9 mouse cellular contexts compared by ENCODE assay signal in genomic region chr12:45929760-45930150, GRCm38 (mm10).
DNase-seq lines count a peak whose midpoint lies in the region; ATAC-seq lines count a peak whose summit lies in the region.
"Had no signal": no experiment of that assay in that cellular context is flagged by ENCODE, and none has a peak within 500 bp of the region (broad histone marks: within the 10 kb centered on the region; RNA-seq: fewer than 3 reads in every experiment).

No protein-coding gene starts in this region.

- peak; percentile 86 for ATAC-seq in forebrain, embryonic 15.5 days (replicated peaks)
- ATAC-seq in erythroblast, adult 5-6 weeks (replicated peaks; ENCODE audit: low FRiP score, poor library complexity, severe bottlenecking), result no peak
- ATAC-seq in megakaryocyte, adult 5-6 weeks (ENCODE audit: poor library complexity, severe bottlenecking), result no peak

- no peak overlapping the region for H3K27ac ChIP-seq in forebrain, embryonic 15.5 days (replicated peaks)

- no peaks in the 10 kb centered on the region for H3K36me3 ChIP-seq in forebrain, embryonic 15.5 days

- H3K27me3 ChIP-seq in forebrain, embryonic 15.5 days, result no peaks in the 10 kb centered on the region
- H3K27me3 ChIP-seq: megakaryocyte, embryonic 14.5 days had no signal

- no peaks in the 10 kb centered on the region for H3K9me3 ChIP-seq in forebrain, embryonic 15.5 days
- H3K9me3 ChIP-seq: megakaryocyte, embryonic 14.5 days had no signal

- intact Hi-C loops in left cerebral cortex, postnatal 14 days (cut with DNase I), result loop anchor here (5.0 to 10.0 kb wide), 6 partner anchors 113 to 885 kb away; partner anchors contain the start of gene Nova1

- H3K4me3 ChIP-seq in forebrain, embryonic 15.5 days, result no peak overlapping the region
- H3K4me3 ChIP-seq: megakaryocyte, embryonic 14.5 days had no signal

- H3K4me1 ChIP-seq in forebrain, embryonic 15.5 days, result no peaks in the 10 kb centered on the region
- H3K4me1 ChIP-seq: megakaryocyte, embryonic 14.5 days had no signal

- 29% methylated on average over 3 of the region's 3 CpGs for WGBS in forebrain, embryonic 15.5 days

- peak; percentile 10 to 19 for DNase-seq in kidney, postnatal 4 days
- DNase-seq in kidney, adult 11 months, result no peak
- DNase-seq in adrenal gland, postnatal 14 days, result peak; percentile 28
- peak; percentile 62 to 70 for DNase-seq in left cerebral cortex, postnatal 14 days (ENCODE audit: low spot score in 2 of 2)
- DNase-seq in spleen, postnatal 36 days (ENCODE audit: low spot score in 2 of 2), result no peak

- no peak overlapping the region for H3K9ac ChIP-seq in forebrain, embryonic 15.5 days (replicated peaks)

- H3K4me2 ChIP-seq in forebrain, embryonic 15.5 days (replicated peaks), result no peak overlapping the region

Comparison
In these comparisons a context has a peak if more than half of its experiments do, and no peak if none do; other contexts are left out.
1. DNase-seq: peak in kidney, postnatal 4 days (2 of 2), adrenal gland, postnatal 14 days (single experiment) and left cerebral cortex, postnatal 14 days (2 of 2); none in kidney, adult 11 months (single experiment) and spleen, postnatal 36 days (0 of 2).